ENCODE assay signal across 8 mouse cellular contexts in the genomic region with DNA sequence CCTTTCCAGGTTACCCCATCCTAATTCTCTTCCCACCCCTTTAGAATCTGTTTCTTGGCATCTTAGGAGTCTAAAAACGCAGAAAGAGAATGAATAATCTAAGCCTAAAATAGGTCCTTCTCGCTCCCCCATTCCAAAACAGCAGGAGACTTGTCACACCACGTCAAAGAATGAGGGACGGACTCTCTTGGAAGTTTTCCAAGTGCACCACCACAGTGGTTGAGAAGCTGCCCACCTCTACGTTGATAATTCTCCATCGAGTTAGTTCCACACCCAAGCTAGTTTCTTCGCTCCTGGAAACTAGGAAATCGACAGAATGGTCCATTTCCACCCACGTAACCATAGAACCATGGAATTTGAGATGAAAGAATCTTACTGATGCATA. TPM values are rescaled to one million over a fixed set of nuclear protein-coding genes. Genes with fewer than 3 reads are reported as not detected.
DNase-seq lines count a peak whose midpoint lies in the region; ATAC-seq and TF ChIP-seq lines count a peak whose summit lies in the region.

No protein-coding gene starts in this region.

- peak overlapping the region; percentile 100 for H3K4me3 ChIP-seq in liver, adult 2 months (ENCODE audit: insufficient read depth, low read depth, low read length)
- H3K4me3 ChIP-seq in cortical plate, adult 2 months (ENCODE audit: insufficient read depth, low read length) = peak overlapping the region; percentile 81
- H3K4me3 ChIP-seq in heart, postnatal 0 days (ENCODE audit: low read depth, low read length) = peak overlapping the region; percentile 99
- peak overlapping the region; percentile 92 for H3K4me3 ChIP-seq in liver, embryonic 13.5 days (replicated peaks)
- peak overlapping the region; percentile 79 for H3K4me3 ChIP-seq in stomach, embryonic 14.5 days (ENCODE audit: low read depth, low read length)

- ATAC-seq in heart, postnatal 0 days (ENCODE audit: insufficient read depth, low read depth) = no peak
- no peak for ATAC-seq in liver, embryonic 13.5 days (ENCODE audit: low read depth)
- no peak for ATAC-seq in stomach, embryonic 14.5 days (ENCODE audit: insufficient number of reproducible peaks, insufficient read depth, low FRiP score, low read depth)

- no peak for DNase-seq in liver, adult 2 months (ENCODE audit: extremely low read depth, low read depth, low spot score)
- no peak for DNase-seq in liver
- DNase-seq in heart, postnatal 0 days (ENCODE audit: low spot score) = no peak
- no peak for DNase-seq in liver, embryonic 13.5 days
- no peak for DNase-seq in spleen, postnatal 36 days (ENCODE audit: low spot score in 2 of 2)
- no peak for DNase-seq in urinary bladder, postnatal 14 days (ENCODE audit: low spot score)

- no peaks in the 10 kb centered on the region for H3K36me3 ChIP-seq in liver, adult 2 months (ENCODE audit: control insufficient read depth, insufficient read depth, low read length)
- no peaks in the 10 kb centered on the region for H3K36me3 ChIP-seq in heart, postnatal 0 days (replicated peaks; ENCODE audit: control insufficient read depth, insufficient read depth, low read length)
- H3K36me3 ChIP-seq in liver, embryonic 13.5 days = no peaks in the 10 kb centered on the region
- no peaks in the 10 kb centered on the region for H3K36me3 ChIP-seq in stomach, embryonic 14.5 days (ENCODE audit: control insufficient read depth, insufficient read depth, low read length)

- peak overlapping the region; percentile 72 for H3K4me2 ChIP-seq in heart, postnatal 0 days (ENCODE audit: low read depth, low read length)
- H3K4me2 ChIP-seq in liver, embryonic 13.5 days = peak overlapping the region; percentile 90
- peak overlapping the region; percentile 83 for H3K4me2 ChIP-seq in stomach, embryonic 14.5 days (replicated peaks; ENCODE audit: low read depth, low read length)

- TF ChIP-seq POLR2A in liver, adult 2 months (IDR thresholded peaks at IDR 0.05; ENCODE audit: extremely low read depth, insufficient read depth, low read length) = no peak
- no peak for TF ChIP-seq POLR2A in cortical plate, adult 2 months (IDR thresholded peaks at IDR 0.05; ENCODE audit: extremely low read depth, insufficient read depth, low read length)

- H3K27me3 ChIP-seq in liver, adult 2 months (ENCODE audit: control insufficient read depth, insufficient read depth, low read length) = no peaks in the 10 kb centered on the region
- no peaks in the 10 kb centered on the region for H3K27me3 ChIP-seq in heart, postnatal 0 days (ENCODE audit: control insufficient read depth, insufficient read depth, low read length)
- H3K27me3 ChIP-seq in liver, embryonic 13.5 days = no peaks in the 10 kb centered on the region
- no peaks in the 10 kb centered on the region for H3K27me3 ChIP-seq in stomach, embryonic 14.5 days (ENCODE audit: control insufficient read depth, insufficient read depth, low read length)

- H3K9me3 ChIP-seq in heart, postnatal 0 days (replicated peaks; ENCODE audit: control insufficient read depth, low read length) = no peaks in the 10 kb centered on the region
- H3K9me3 ChIP-seq in liver, embryonic 13.5 days (replicated peaks) = no peaks in the 10 kb centered on the region
- H3K9me3 ChIP-seq in stomach, embryonic 14.5 days (ENCODE audit: control insufficient read depth, low read depth, low read length) = no peaks in the 10 kb centered on the region

- 28% methylated on average over 9 of the region's 9 CpGs for WGBS in liver, adult 2 months
- 13% methylated on average over 9 of the region's 9 CpGs for WGBS in heart, postnatal 0 days
- 18% methylated on average over 9 of the region's 9 CpGs for WGBS in liver, embryonic 13.5 days (ENCODE audit: insufficient replicate concordance)
- 12% methylated on average over 9 of the region's 9 CpGs for WGBS in stomach, embryonic 14.5 days

- peak overlapping the region; percentile 100 for H3K9ac ChIP-seq in liver, adult 2 months (ENCODE audit: low read depth, low read length)
- peak overlapping the region; percentile 100 for H3K9ac ChIP-seq in heart, postnatal 0 days (replicated peaks; ENCODE audit: low read depth, low read length)
- peak overlapping the region; percentile 99 for H3K9ac ChIP-seq in liver, embryonic 13.5 days
- peak overlapping the region; percentile 93; the same call in 1 of the 2 replicates for H3K9ac ChIP-seq in stomach, embryonic 14.5 days (replicated peaks; ENCODE audit: low read depth, low read length)

- H3K27ac ChIP-seq in liver, adult 2 months (replicated peaks; ENCODE audit: insufficient read depth, low read depth, low read length) = peak overlapping the region; percentile 33
- peak overlapping the region; percentile 100 for H3K27ac ChIP-seq in cortical plate, adult 2 months (ENCODE audit: insufficient read depth, low read length)
- H3K27ac ChIP-seq in heart, postnatal 0 days (ENCODE audit: low read depth) = peak overlapping the region; percentile 100
- H3K27ac ChIP-seq in liver, embryonic 13.5 days = peak overlapping the region; percentile 96
- peak overlapping the region; percentile 99 for H3K27ac ChIP-seq in stomach, embryonic 14.5 days (ENCODE audit: low read length)

- no peak for TF ChIP-seq CTCF in liver, adult 2 months (IDR thresholded peaks at IDR 0.05; ENCODE audit: low read depth, low read length)
- TF ChIP-seq CTCF in cortical plate, adult 2 months (IDR thresholded peaks at IDR 0.05; ENCODE audit: extremely low read depth, insufficient read depth, low read length) = no peak
- TF ChIP-seq CTCF in heart, postnatal 0 days (IDR thresholded peaks at IDR 0.05; ENCODE audit: low read depth) = no peak

- H3K4me1 ChIP-seq in liver, adult 2 months (ENCODE audit: control insufficient read depth, insufficient read depth, low read length) = peaks cover 16% of the 10 kb centered on the region
- H3K4me1 ChIP-seq in cortical plate, adult 2 months (ENCODE audit: control insufficient read depth, insufficient read depth, low read length) = peaks cover 5% of the 10 kb centered on the region
- peaks cover 25% of the 10 kb centered on the region for H3K4me1 ChIP-seq in heart, postnatal 0 days (ENCODE audit: control insufficient read depth, insufficient read depth)
- H3K4me1 ChIP-seq in liver, embryonic 13.5 days (replicated peaks) = peaks cover 32% of the 10 kb centered on the region
- peaks cover 30% of the 10 kb centered on the region for H3K4me1 ChIP-seq in stomach, embryonic 14.5 days (ENCODE audit: control insufficient read depth, insufficient read depth, low read length)

- peaks cover 3% of the 10 kb centered on the region for H3K79me2 ChIP-seq in liver, adult 2 months (ENCODE audit: control insufficient read depth, insufficient read depth, low read length)

- no peak for TF ChIP-seq EP300 in heart, postnatal 0 days (IDR thresholded peaks at IDR 0.05; ENCODE audit: low read depth)

RNA-seq across cellular contexts. Expression of a gene that starts 0.5 kb away (rescaled TPM):
- 41.0 and 52.2 TPM in 2 replicates for total RNA-seq in liver, adult 2 months (2014; rRNA removed)
- polyA plus RNA-seq in liver, adult 2 months (2012; rRNA removed) = 14.9 and 17.9 TPM in 2 replicates
- 36.9 and 37.9 TPM in 2 replicates for polyA plus RNA-seq in cortical plate, adult 2 months (2012; rRNA removed)
- 209 and 213 TPM in 2 replicates for total RNA-seq in heart, postnatal 0 days (2014; rRNA removed; ENCODE audit: low replicate concordance)
- 26.3 and 29.7 TPM in 2 replicates for polyA plus RNA-seq in heart, postnatal 0 days (2015; fragmentation: Nextera tagmentation; extraction: Ambion mirVana)
- 5.3 and 7.5 TPM in 2 replicates for polyA plus RNA-seq in liver, embryonic 13.5 days (2015; fragmentation: Nextera tagmentation; extraction: Ambion mirVana)
- polyA plus RNA-seq in stomach, embryonic 14.5 days (2014; fragmentation: Nextera tagmentation; extraction: Ambion mirVana) = 23.9 and 26.7 TPM in 2 replicates

Comparison
In these comparisons a context has a peak if more than half of its experiments do, and no peak if none do; other contexts are left out.
1. H3K27ac ChIP-seq: peak in every context shown above with its lines; median percentile 100 in cortical plate, adult 2 months; 100 in heart, postnatal 0 days; 99 in stomach, embryonic 14.5 days; 96 in liver, embryonic 13.5 days; 33 in liver, adult 2 months.